20 mouse cellular contexts compared by ENCODE assay signal in genomic region chr1:90574845-90575244, GRCm38 (mm10).
"Had no signal": no experiment of that assay in that cellular context is flagged by ENCODE, and none has a peak within 500 bp of the region (broad histone marks: within the 10 kb centered on the region; RNA-seq: fewer than 3 reads in every experiment).

No protein-coding gene starts in this region.

- ATAC-seq: intestine, embryonic 16.5 days; liver, postnatal 0 days; lung, postnatal 0 days had no signal

- H3K27me3 ChIP-seq: limb, embryonic 15.5 days; neural tube, embryonic 12.5 days; stomach, embryonic 15.5 days had no signal

- H3K9ac ChIP-seq: limb, embryonic 12.5 days; limb, embryonic 15.5 days; liver, embryonic 14.5 days; liver, postnatal 0 days; lung, embryonic 14.5 days; neural tube, embryonic 12.5 days; stomach, embryonic 15.5 days had no signal

- H3K27ac ChIP-seq: limb, embryonic 12.5 days; limb, embryonic 15.5 days; liver, embryonic 14.5 days; macrophage; neural tube, embryonic 12.5 days; stomach, embryonic 15.5 days had no signal

- H3K4me1 ChIP-seq: limb, embryonic 12.5 days; limb, embryonic 15.5 days; stomach, embryonic 15.5 days had no signal

- H3K4me3 ChIP-seq: limb, embryonic 12.5 days; limb, embryonic 15.5 days; myocyte; neural tube, embryonic 12.5 days; stomach, embryonic 15.5 days had no signal

- H3K9me3 ChIP-seq: limb, embryonic 15.5 days; neural tube, embryonic 12.5 days; stomach, embryonic 15.5 days had no signal

- H3K36me3 ChIP-seq: limb, embryonic 12.5 days; limb, embryonic 15.5 days; neural tube, embryonic 12.5 days; stomach, embryonic 15.5 days had no signal

- H3K4me2 ChIP-seq: limb, embryonic 12.5 days; limb, embryonic 15.5 days; liver, embryonic 11.5 days; lung, embryonic 14.5 days; neural tube, embryonic 12.5 days; stomach, embryonic 15.5 days had no signal

- DNase-seq: kidney, adult 18-20 months; kidney, adult 9 months; kidney, postnatal 14 days; kidney, postnatal 4 days; left cerebral cortex, postnatal 4 days; liver, postnatal 0 days; lung, embryonic 14.5 days; right cerebral cortex, postnatal 25 days; spleen, adult 18-20 months; thymus, postnatal 25 days had no signal
